Mouse (Mus musculus): Measurements from ENCODE around the gene Magel2. TPM values are rescaled to one million over a fixed set of nuclear protein-coding genes. Genes with fewer than 3 reads are reported as not detected.
A peak's percentile ranks its signal among the peaks of the same experiment; 100 is the strongest.

The Magel2 gene
- 0.06 and 0.12 TPM in 2 replicates for polyA plus RNA-seq (2015; fragmentation: Nextera tagmentation; extraction: Ambion mirVana)

GRCm38 (mm10) chr7:62376510-62377304, at the start of gene Magel2:
TSS of gene Magel2 (plus strand) at chr7:62377010.
- no peaks in the 10 kb centered on the region for H3K9me3 ChIP-seq (replicated peaks; ENCODE audit: control insufficient read depth, low read length)
- no peaks in the 10 kb centered on the region for H3K36me3 ChIP-seq (ENCODE audit: control insufficient read depth, insufficient read depth)
- H3K9ac ChIP-seq (ENCODE audit: low read depth, low read length), result no peak within 1 kb of the TSS
- ATAC-seq (ENCODE audit: low read depth), result no peak
- H3K4me1 ChIP-seq (ENCODE audit: control insufficient read depth, low read depth, low read length), result no peaks in the 10 kb centered on the region
- H3K4me2 ChIP-seq (ENCODE audit: low read depth, low read length), result 0 out of 2 replicates have a peak within 1 kb of the TSS, but pooled peaks have one; percentile 3
- no peak within 1 kb of the TSS for H3K27ac ChIP-seq (ENCODE audit: low read length)
- 0 out of 2 replicates have a peak, but pooled peaks cover 3% of the 10 kb centered on the region for H3K27me3 ChIP-seq (ENCODE audit: control insufficient read depth, insufficient read depth, low read depth, low read length)
- WGBS (ENCODE audit: insufficient replicate concordance), result 20% methylated on average over 31 of the region's 31 CpGs
- H3K4me3 ChIP-seq (ENCODE audit: low read depth, low read length), result peak within 1 kb of the TSS; percentile 15; the same call in 1 of the 2 replicates

DNA sequence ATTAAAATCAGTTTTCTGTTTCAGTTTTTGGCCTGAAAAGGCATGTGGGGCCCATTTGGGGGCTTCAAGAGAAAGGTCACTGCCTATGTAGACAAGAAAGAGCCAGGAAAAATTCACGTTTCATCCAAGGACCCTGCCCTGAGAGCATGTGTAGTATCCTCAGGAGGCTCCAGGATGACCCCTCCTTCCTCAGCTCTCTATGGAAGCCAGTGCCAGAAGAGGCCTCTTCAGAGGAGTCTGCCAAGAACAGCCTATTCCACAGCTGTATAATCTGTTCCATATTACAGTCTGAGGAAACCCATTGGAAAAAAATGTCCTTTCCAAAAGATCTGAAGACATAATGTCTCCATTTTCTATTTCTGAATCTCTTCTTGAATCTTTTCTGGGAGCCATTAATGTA, 31.4 kb upstream of the Magel2 start:
- H3K4me1 ChIP-seq (ENCODE audit: control insufficient read depth, low read depth, low read length), result no peaks in the 10 kb centered on the region
- ATAC-seq (ENCODE audit: low read depth), result no peak
- 29% methylated on average over 1 of the region's 1 CpGs for WGBS (ENCODE audit: insufficient replicate concordance)

DNA sequence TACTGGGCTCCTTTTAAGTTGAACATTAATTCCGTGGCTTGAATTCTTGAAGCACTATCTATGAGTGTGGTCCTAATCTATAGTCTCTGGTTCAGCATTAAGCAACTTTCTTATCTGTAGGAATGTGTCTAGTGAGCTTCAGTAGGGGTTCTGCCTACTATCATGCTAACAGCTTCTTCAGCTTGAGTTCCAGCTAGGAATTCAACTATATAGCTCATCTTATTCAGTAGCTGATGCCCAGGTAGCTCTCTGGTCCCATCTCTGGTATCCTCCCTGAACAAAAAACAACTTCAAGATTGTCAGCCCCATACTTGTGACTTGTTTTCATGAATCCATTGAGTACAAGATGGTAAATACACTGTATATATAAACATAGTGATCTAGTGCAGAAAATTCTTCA, 30.5 kb upstream of the Magel2 start, which contains the start of gene Ndn:
Ndn (plus strand) TSS at position 301 of the 400 bp plus-strand sequence.
- Histone ChIP-seq H3K4me2 (ENCODE audit: low read depth, low read length) (no peak within 1 kb of the TSS), H3K27me3 (ENCODE audit: control insufficient read depth, insufficient read depth, low read depth, low read length) (no peaks in the 10 kb centered on the region), H3K36me3 (ENCODE audit: control insufficient read depth, insufficient read depth) (no peaks in the 10 kb centered on the region), H3K4me3 (ENCODE audit: low read depth, low read length) (no peak within 1 kb of the TSS), H3K9me3 (replicated peaks; ENCODE audit: control insufficient read depth, low read length) (no peaks in the 10 kb centered on the region), H3K27ac (ENCODE audit: low read length) (no peak within 1 kb of the TSS), H3K4me1 (ENCODE audit: control insufficient read depth, low read depth, low read length) (no peaks in the 10 kb centered on the region), H3K9ac (ENCODE audit: low read depth, low read length) (no peak within 1 kb of the TSS)
- no peak for ATAC-seq (ENCODE audit: low read depth)
- 23% methylated on average over 1 of the region's 1 CpGs for WGBS (ENCODE audit: insufficient replicate concordance)

More for the DNA sequence above, 31.4 kb upstream of the Magel2 start:
- Histone ChIP-seq H3K27me3 (ENCODE audit: control insufficient read depth, insufficient read depth, low read depth, low read length) (no peaks in the 10 kb centered on the region), H3K4me2 (ENCODE audit: low read depth, low read length) (no peak overlapping the region), H3K4me3 (ENCODE audit: low read depth, low read length) (no peak overlapping the region), H3K9ac (ENCODE audit: low read depth, low read length) (no peak overlapping the region), H3K36me3 (ENCODE audit: control insufficient read depth, insufficient read depth) (no peaks in the 10 kb centered on the region), H3K27ac (ENCODE audit: low read length) (no peak overlapping the region), H3K9me3 (replicated peaks; ENCODE audit: control insufficient read depth, low read length) (no peaks in the 10 kb centered on the region)

- Histone ChIP-seq H3K36me3 (ENCODE audit: control insufficient read depth, insufficient read depth) (no peaks in the 10 kb centered on the region), H3K4me2 (ENCODE audit: low read depth, low read length) (peak overlapping the region; percentile 24; the same call in 1 of the 2 replicates), H3K4me3 (ENCODE audit: low read depth, low read length) (peak overlapping the region; percentile 22; the same call in 1 of the 2 replicates), H3K27ac (ENCODE audit: low read length) (no peak overlapping the region), H3K27me3 (ENCODE audit: control insufficient read depth, insufficient read depth, low read depth, low read length) (no peaks in the 10 kb centered on the region), H3K9ac (ENCODE audit: low read depth, low read length) (no peak overlapping the region), H3K9me3 (replicated peaks; ENCODE audit: control insufficient read depth, low read length) (no peaks in the 10 kb centered on the region), H3K4me1 (ENCODE audit: control insufficient read depth, low read depth, low read length) (no peaks in the 10 kb centered on the region)
- WGBS (ENCODE audit: insufficient replicate concordance), result 14% methylated on average over 42 of the region's 42 CpGs
- ATAC-seq (ENCODE audit: low read depth), result peak; percentile 19; the same call in 1 of the 2 replicates
Observed at GRCm38 (mm10) chr7:62348106-62348803, 28.6 kb upstream of the Magel2 start.

DNA sequence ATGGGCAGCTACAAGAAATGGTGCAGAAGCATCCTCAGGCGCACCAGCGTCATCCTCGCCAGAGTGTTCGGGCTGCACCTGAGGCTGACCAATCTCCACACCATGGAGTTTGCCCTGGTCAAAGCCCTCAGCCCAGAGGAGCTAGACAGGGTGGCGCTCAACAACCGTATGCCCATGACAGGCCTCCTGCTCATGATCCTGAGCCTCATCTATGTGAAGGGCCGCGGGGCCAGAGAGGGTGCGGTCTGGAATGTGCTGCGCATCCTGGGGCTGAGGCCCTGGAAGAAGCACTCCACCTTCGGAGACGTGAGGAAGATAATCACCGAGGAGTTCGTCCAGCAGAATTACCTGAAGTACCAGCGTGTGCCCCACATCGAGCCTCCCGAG, 28.0 kb upstream of the Magel2 start:
- H3K4me1 ChIP-seq (ENCODE audit: control insufficient read depth, low read depth, low read length), result no peaks in the 10 kb centered on the region
- H3K36me3 ChIP-seq (ENCODE audit: control insufficient read depth, insufficient read depth), result no peaks in the 10 kb centered on the region
- H3K9me3 ChIP-seq (replicated peaks; ENCODE audit: control insufficient read depth, low read length), result no peaks in the 10 kb centered on the region
- H3K27ac ChIP-seq (ENCODE audit: low read length), result no peak overlapping the region
- ATAC-seq (ENCODE audit: low read depth), result no peak
- WGBS (ENCODE audit: insufficient replicate concordance), result 32% methylated on average over 17 of the region's 17 CpGs
- no peaks in the 10 kb centered on the region for H3K27me3 ChIP-seq (ENCODE audit: control insufficient read depth, insufficient read depth, low read depth, low read length)
- no peak overlapping the region for H3K4me2 ChIP-seq (ENCODE audit: low read depth, low read length)
- H3K4me3 ChIP-seq (ENCODE audit: low read depth, low read length), result peak overlapping the region; percentile 22; the same call in 1 of the 2 replicates
- no peak overlapping the region for H3K9ac ChIP-seq (ENCODE audit: low read depth, low read length)

GRCm38 (mm10) chr7:62351266-62351665, 25.5 kb upstream of the Magel2 start:
- ATAC-seq (ENCODE audit: low read depth), result no peak
- Histone ChIP-seq H3K27ac (ENCODE audit: low read length) (no peak overlapping the region), H3K36me3 (ENCODE audit: control insufficient read depth, insufficient read depth) (no peaks in the 10 kb centered on the region), H3K9ac (ENCODE audit: low read depth, low read length) (no peak overlapping the region), H3K4me3 (ENCODE audit: low read depth, low read length) (no peak overlapping the region), H3K4me2 (ENCODE audit: low read depth, low read length) (no peak overlapping the region), H3K27me3 (ENCODE audit: control insufficient read depth, insufficient read depth, low read depth, low read length) (no peaks in the 10 kb centered on the region), H3K9me3 (replicated peaks; ENCODE audit: control insufficient read depth, low read length) (no peaks in the 10 kb centered on the region), H3K4me1 (ENCODE audit: control insufficient read depth, low read depth, low read length) (no peaks in the 10 kb centered on the region)
- 46% methylated on average over 8 of the region's 8 CpGs for WGBS (ENCODE audit: insufficient replicate concordance)

- Histone ChIP-seq H3K4me1 (ENCODE audit: control insufficient read depth, low read depth, low read length) (no peaks in the 10 kb centered on the region), H3K9me3 (replicated peaks; ENCODE audit: control insufficient read depth, low read length) (no peaks in the 10 kb centered on the region), H3K4me2 (ENCODE audit: low read depth, low read length) (no peak overlapping the region), H3K4me3 (ENCODE audit: low read depth, low read length) (no peak overlapping the region), H3K9ac (ENCODE audit: low read depth, low read length) (no peak overlapping the region), H3K27ac (ENCODE audit: low read length) (no peak overlapping the region), H3K36me3 (ENCODE audit: control insufficient read depth, insufficient read depth) (no peaks in the 10 kb centered on the region), H3K27me3 (ENCODE audit: control insufficient read depth, insufficient read depth, low read depth, low read length) (no peaks in the 10 kb centered on the region)
- 50% methylated on average over 7 of the region's 7 CpGs for WGBS (ENCODE audit: insufficient replicate concordance)
- no peak for ATAC-seq (ENCODE audit: low read depth)
Observed at GRCm38 (mm10) chr7:62365039-62365636, 11.7 kb upstream of the Magel2 start.

DNA sequence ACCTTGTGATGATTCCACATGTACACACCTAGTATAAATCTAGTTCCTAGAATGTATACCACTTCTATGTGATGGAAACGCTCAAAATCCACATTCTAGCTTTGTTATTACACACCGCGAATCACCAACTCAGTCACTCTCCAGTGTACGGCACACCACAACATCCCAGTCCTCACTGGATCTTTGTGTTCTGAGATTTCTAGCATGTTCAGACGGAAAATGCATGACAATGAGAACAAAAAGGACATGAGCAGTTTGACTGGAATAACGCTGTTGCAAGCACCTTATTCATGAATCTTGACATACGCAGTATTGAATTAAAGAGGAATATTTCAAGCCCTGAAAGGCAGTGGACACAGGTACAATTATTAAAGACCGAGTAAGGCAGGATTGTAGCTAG, 10.1 kb upstream of the Magel2 start:
- no peak overlapping the region for H3K4me2 ChIP-seq (ENCODE audit: low read depth, low read length)
- H3K4me3 ChIP-seq (ENCODE audit: low read depth, low read length), result no peak overlapping the region
- no peak overlapping the region for H3K9ac ChIP-seq (ENCODE audit: low read depth, low read length)
- WGBS (ENCODE audit: insufficient replicate concordance), result 64% methylated on average over 8 of the region's 8 CpGs
- no peak for ATAC-seq (ENCODE audit: low read depth)
- H3K27ac ChIP-seq (ENCODE audit: low read length), result no peak overlapping the region
- no peaks in the 10 kb centered on the region for H3K9me3 ChIP-seq (replicated peaks; ENCODE audit: control insufficient read depth, low read length)
- no peaks in the 10 kb centered on the region for H3K4me1 ChIP-seq (ENCODE audit: control insufficient read depth, low read depth, low read length)
- H3K36me3 ChIP-seq (ENCODE audit: control insufficient read depth, insufficient read depth), result no peaks in the 10 kb centered on the region
- H3K27me3 ChIP-seq (ENCODE audit: control insufficient read depth, insufficient read depth, low read depth, low read length), result no peaks in the 10 kb centered on the region
